Mouse (Mus musculus): ENCODE measurements around the gene Pkd1l2. TPM values are rescaled to one million over a fixed set of nuclear protein-coding genes. Genes with fewer than 3 reads are reported as not detected.

Pkd1l2 gene
- polyA plus RNA-seq, 1 experiment from 2014 or later: not detected

- Histone ChIP-seq H3K27ac (ENCODE audit: low read depth, low read length) (no peak overlapping the region), H3K9me3 (ENCODE audit: control insufficient read depth, low read length) (no peaks in the 10 kb centered on the region), H3K4me1 (replicated peaks; ENCODE audit: control insufficient read depth, insufficient read depth, low read length) (peaks cover 6% of the 10 kb centered on the region; the same call in 1 of the 2 replicates), H3K27me3 (ENCODE audit: control insufficient read depth, insufficient read depth, low read length) (no peaks in the 10 kb centered on the region), H3K4me3 (ENCODE audit: low read depth, low read length) (no peak overlapping the region), H3K9ac (ENCODE audit: low read length) (no peak overlapping the region), H3K4me2 (ENCODE audit: low read depth, low read length, severe bottlenecking) (peak overlapping the region; percentile 26; the same call in 1 of the 2 replicates), H3K36me3 (ENCODE audit: control insufficient read depth, insufficient read depth, low read length) (no peaks in the 10 kb centered on the region; the same call in 1 of the 2 replicates)
- DNase-seq (ENCODE audit: low spot score): peak; percentile 76
- 14% methylated on average over 4 of the region's 4 CpGs for WGBS
- no peak; the same call in 1 of the 2 replicates for ATAC-seq (replicated peaks; ENCODE audit: low FRiP score)
Measured at GRCm38 (mm10) chr8:116980117-116980516, 102.1 kb downstream of the Pkd1l2 start.

DNA sequence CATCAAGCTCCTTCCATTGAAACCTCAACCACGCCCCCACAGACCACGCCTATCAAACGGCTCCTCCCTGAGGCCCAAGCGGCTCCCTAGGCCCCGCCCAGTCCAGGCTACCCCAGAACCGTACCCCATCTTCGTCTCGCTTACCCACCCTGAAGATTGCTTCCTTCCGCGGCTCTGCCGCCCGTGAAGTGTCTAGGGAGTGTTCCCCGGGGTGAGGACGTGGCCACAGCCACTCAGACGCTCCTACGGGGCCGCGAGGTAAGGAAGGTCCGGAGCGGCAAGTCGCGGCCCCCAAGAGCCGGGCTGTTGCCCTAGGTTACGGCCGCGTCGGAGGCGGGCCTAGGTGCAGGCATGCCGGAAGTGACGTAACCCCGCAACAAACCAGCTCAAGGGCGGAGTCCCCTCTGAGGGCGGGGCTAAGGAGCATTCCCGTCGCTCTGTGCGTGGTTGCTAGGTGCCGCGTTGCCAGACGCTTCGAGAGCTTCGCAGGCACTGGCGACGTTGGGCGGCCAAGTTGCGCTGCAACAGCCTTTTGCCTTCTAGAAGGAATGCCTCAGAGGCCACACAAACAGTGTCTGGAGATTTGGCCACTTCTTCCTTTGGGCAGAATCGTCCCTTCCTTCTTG lies 103.5 kb downstream of the Pkd1l2 start, which contains the start of gene 1700030J22Rik:
Gene 1700030J22Rik, minus strand, starts transcription at position 329 of the 626 bp plus-strand sequence.
- H3K4me3 ChIP-seq (ENCODE audit: low read depth, low read length): peak within 1 kb of the TSS; percentile 78
- WGBS: under 1% methylated on average over 46 of the region's 46 CpGs
- no peaks in the 10 kb centered on the region for H3K27me3 ChIP-seq (ENCODE audit: control insufficient read depth, insufficient read depth, low read length)
- H3K9ac ChIP-seq (ENCODE audit: low read length): peak within 1 kb of the TSS; percentile 57; the same call in 1 of the 2 replicates
- peak; percentile 99 for DNase-seq (ENCODE audit: low spot score)
- no peaks in the 10 kb centered on the region for H3K9me3 ChIP-seq (ENCODE audit: control insufficient read depth, low read length)
- ATAC-seq (replicated peaks; ENCODE audit: low FRiP score): peak; percentile 99
- H3K36me3 ChIP-seq (ENCODE audit: control insufficient read depth, insufficient read depth, low read length): no peaks in the 10 kb centered on the region; the same call in 1 of the 2 replicates
- peak within 1 kb of the TSS; percentile 72 for H3K4me2 ChIP-seq (ENCODE audit: low read depth, low read length, severe bottlenecking)
- peaks cover 6% of the 10 kb centered on the region; the same call in 1 of the 2 replicates for H3K4me1 ChIP-seq (replicated peaks; ENCODE audit: control insufficient read depth, insufficient read depth, low read length)
- no peak within 1 kb of the TSS for H3K27ac ChIP-seq (ENCODE audit: low read depth, low read length)

DNA sequence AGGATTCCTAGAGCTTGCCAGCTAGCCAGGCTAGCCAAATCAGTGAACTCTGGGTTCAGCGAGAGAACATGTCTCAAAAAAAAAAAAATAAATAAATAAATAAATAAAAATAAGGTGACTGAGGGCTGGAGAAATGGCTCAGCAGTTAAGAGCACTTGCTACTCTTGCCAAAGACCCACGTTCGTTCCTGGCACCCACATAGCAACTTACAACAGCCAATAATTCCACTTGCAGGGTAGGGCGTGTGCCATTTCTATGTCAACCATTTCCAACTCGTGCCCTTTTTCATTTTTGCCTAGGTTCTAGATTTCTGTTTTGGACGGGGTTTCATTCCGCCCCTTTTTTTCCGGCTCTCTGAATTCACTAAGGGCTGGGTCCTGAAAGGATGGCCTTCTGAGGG lies 104.2 kb downstream of the Pkd1l2 start:
- ATAC-seq (replicated peaks; ENCODE audit: low FRiP score) (no peak), DNase-seq (ENCODE audit: low spot score) (no peak)
- Histone ChIP-seq H3K9ac (ENCODE audit: low read length) (peak overlapping the region; percentile 57; the same call in 1 of the 2 replicates), H3K27ac (ENCODE audit: low read depth, low read length) (no peak overlapping the region), H3K4me3 (ENCODE audit: low read depth, low read length) (peak overlapping the region; percentile 78), H3K4me1 (replicated peaks; ENCODE audit: control insufficient read depth, insufficient read depth, low read length) (peaks cover 6% of the 10 kb centered on the region; the same call in 1 of the 2 replicates), H3K4me2 (ENCODE audit: low read depth, low read length, severe bottlenecking) (peak overlapping the region; percentile 72), H3K9me3 (ENCODE audit: control insufficient read depth, low read length) (no peaks in the 10 kb centered on the region), H3K36me3 (ENCODE audit: control insufficient read depth, insufficient read depth, low read length) (no peaks in the 10 kb centered on the region), H3K27me3 (ENCODE audit: control insufficient read depth, insufficient read depth, low read length) (no peaks in the 10 kb centered on the region)
- WGBS: 37% methylated on average over 8 of the region's 8 CpGs

DNA sequence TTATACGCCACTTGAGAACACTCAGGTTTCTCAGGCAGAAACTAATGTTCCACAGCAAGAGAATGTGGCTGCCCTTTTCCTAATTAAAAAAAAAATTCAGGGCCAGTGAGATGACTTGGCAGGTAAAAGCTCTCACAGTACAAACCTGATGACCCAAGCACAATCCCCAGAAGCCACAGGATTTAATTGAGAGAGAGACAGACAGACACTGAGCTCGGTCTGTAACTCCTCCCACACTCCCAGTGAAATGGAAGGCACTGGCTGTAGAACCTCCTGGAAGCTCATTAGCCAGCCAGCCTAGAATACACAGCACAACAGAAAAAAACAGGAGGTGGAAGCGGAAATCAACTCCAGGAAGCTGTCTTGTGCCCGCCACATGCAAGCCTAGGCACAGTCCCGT lies 106.6 kb downstream of the Pkd1l2 start:
- no peaks in the 10 kb centered on the region for H3K27me3 ChIP-seq (ENCODE audit: control insufficient read depth, insufficient read depth, low read length)
- no peak overlapping the region for H3K9ac ChIP-seq (ENCODE audit: low read length)
- H3K36me3 ChIP-seq (ENCODE audit: control insufficient read depth, insufficient read depth, low read length): no peaks in the 10 kb centered on the region
- H3K4me3 ChIP-seq (ENCODE audit: low read depth, low read length): no peak overlapping the region
- H3K27ac ChIP-seq (ENCODE audit: low read depth, low read length): no peak overlapping the region
- ATAC-seq (replicated peaks; ENCODE audit: low FRiP score) (no peak), DNase-seq (ENCODE audit: low spot score) (no peak)
- WGBS: 64% methylated on average over 5 of the region's 5 CpGs
- no peak overlapping the region for H3K4me2 ChIP-seq (ENCODE audit: low read depth, low read length, severe bottlenecking)
- peaks cover 6% of the 10 kb centered on the region; the same call in 1 of the 2 replicates for H3K4me1 ChIP-seq (replicated peaks; ENCODE audit: control insufficient read depth, insufficient read depth, low read length)
- H3K9me3 ChIP-seq (ENCODE audit: control insufficient read depth, low read length): no peaks in the 10 kb centered on the region

DNA sequence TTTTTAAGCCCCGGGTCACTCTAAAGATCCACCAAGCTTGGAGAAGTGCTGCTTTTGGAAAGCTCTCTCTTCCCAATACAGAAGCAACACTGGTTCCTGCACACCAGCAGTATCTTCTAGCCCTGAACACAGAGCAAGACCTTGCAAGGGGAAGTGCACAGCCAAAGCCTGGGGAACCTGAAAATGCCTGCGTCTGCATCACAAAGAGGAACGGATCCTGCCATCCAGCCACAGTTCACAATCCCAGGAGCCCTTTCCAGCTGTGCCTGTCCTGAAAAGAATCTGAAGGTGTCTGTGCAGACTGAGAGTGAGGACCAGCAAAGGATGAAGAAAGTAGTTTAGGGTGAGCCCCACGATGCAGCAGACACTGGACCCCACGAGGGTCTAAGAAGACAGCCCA lies 107.2 kb downstream of the Pkd1l2 start:
- no peaks in the 10 kb centered on the region for H3K27me3 ChIP-seq (ENCODE audit: control insufficient read depth, insufficient read depth, low read length)
- H3K36me3 ChIP-seq (ENCODE audit: control insufficient read depth, insufficient read depth, low read length): no peaks in the 10 kb centered on the region
- H3K9me3 ChIP-seq (ENCODE audit: control insufficient read depth, low read length): no peaks in the 10 kb centered on the region
- H3K27ac ChIP-seq (ENCODE audit: low read depth, low read length): no peak overlapping the region
- ATAC-seq (replicated peaks; ENCODE audit: low FRiP score): no peak
- DNase-seq (ENCODE audit: low spot score): no peak
- no peak overlapping the region; the same call in 1 of the 2 replicates for H3K9ac ChIP-seq (ENCODE audit: low read length)
- H3K4me1 ChIP-seq (replicated peaks; ENCODE audit: control insufficient read depth, insufficient read depth, low read length): peaks cover 6% of the 10 kb centered on the region; the same call in 1 of the 2 replicates
- 25% methylated on average over 5 of the region's 5 CpGs for WGBS
- no peak overlapping the region for H3K4me2 ChIP-seq (ENCODE audit: low read depth, low read length, severe bottlenecking)
- H3K4me3 ChIP-seq (ENCODE audit: low read depth, low read length): no peak overlapping the region

DNA sequence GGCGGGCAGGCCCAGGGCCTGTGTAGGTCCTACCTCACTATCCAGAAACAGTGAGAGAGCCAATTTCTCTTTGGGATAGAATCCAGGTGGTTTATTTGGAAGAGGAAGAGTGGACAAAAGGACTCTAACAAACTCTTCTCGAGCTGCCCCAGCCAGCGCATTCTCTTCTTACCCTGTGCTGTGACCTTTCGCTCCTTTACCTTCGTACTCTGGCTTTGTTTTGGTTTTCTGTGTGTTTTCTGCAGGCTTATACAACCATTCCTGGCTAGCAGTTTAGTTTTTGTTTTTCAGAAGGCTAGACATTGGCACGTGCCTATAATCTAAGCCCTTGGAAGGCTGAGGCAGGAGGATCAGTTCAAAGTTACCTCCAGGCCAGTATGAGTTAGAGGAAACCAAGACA lies 112.7 kb downstream of the Pkd1l2 start:
- Histone ChIP-seq H3K27me3 (ENCODE audit: control insufficient read depth, insufficient read depth, low read length) (no peaks in the 10 kb centered on the region), H3K4me1 (replicated peaks; ENCODE audit: control insufficient read depth, insufficient read depth, low read length) (no peaks in the 10 kb centered on the region), H3K4me3 (ENCODE audit: low read depth, low read length) (no peak overlapping the region), H3K9me3 (ENCODE audit: control insufficient read depth, low read length) (no peaks in the 10 kb centered on the region), H3K36me3 (ENCODE audit: control insufficient read depth, insufficient read depth, low read length) (no peaks in the 10 kb centered on the region), H3K4me2 (ENCODE audit: low read depth, low read length, severe bottlenecking) (no peak overlapping the region), H3K9ac (ENCODE audit: low read length) (no peak overlapping the region), H3K27ac (ENCODE audit: low read depth, low read length) (no peak overlapping the region)
- 85% methylated on average over 6 of the region's 6 CpGs for WGBS
- ATAC-seq (replicated peaks; ENCODE audit: low FRiP score): no peak
- DNase-seq (ENCODE audit: low spot score): no peak

DNA sequence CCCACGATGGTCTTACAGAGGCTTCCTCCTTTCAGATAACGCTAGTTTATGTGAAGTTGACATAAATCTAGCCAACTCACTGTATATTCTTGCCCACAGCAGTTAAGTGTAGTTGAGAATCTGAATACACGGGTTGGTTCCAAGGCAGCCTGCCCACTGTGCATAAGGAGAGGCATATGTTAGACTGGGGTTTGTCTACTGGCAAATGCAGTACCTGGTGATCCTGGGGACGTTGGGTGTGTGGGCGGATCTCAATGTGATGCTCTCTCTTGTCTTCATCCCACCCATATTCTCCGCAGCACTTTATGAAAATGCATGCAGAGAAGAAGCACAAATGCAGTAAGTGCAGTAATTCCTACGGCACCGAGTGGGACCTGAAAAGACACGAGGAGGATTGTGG lies 127.8 kb downstream of the Pkd1l2 start:
- no peak overlapping the region for H3K4me2 ChIP-seq (ENCODE audit: low read depth, low read length, severe bottlenecking)
- no peaks in the 10 kb centered on the region for H3K27me3 ChIP-seq (ENCODE audit: control insufficient read depth, insufficient read depth, low read length)
- peaks cover 3% of the 10 kb centered on the region; the same call in 1 of the 2 replicates for H3K36me3 ChIP-seq (ENCODE audit: control insufficient read depth, insufficient read depth, low read length)
- 93% methylated on average over 9 of the region's 9 CpGs for WGBS
- H3K4me1 ChIP-seq (replicated peaks; ENCODE audit: control insufficient read depth, insufficient read depth, low read length): no peaks in the 10 kb centered on the region
- no peak overlapping the region for H3K9ac ChIP-seq (ENCODE audit: low read length)
- H3K9me3 ChIP-seq (ENCODE audit: control insufficient read depth, low read length): no peaks in the 10 kb centered on the region
- H3K4me3 ChIP-seq (ENCODE audit: low read depth, low read length): no peak overlapping the region
- ATAC-seq (replicated peaks; ENCODE audit: low FRiP score) (no peak), DNase-seq (ENCODE audit: low spot score) (no peak)
- H3K27ac ChIP-seq (ENCODE audit: low read depth, low read length): no peak overlapping the region

GRCm38 (mm10) chr8:116952428-116952827 lies 129.8 kb downstream of the Pkd1l2 start:
- Histone ChIP-seq H3K9ac (ENCODE audit: low read length) (no peak overlapping the region), H3K27me3 (ENCODE audit: control insufficient read depth, insufficient read depth, low read length) (no peaks in the 10 kb centered on the region), H3K4me2 (ENCODE audit: low read depth, low read length, severe bottlenecking) (no peak overlapping the region), H3K9me3 (ENCODE audit: control insufficient read depth, low read length) (no peaks in the 10 kb centered on the region), H3K27ac (ENCODE audit: low read depth, low read length) (no peak overlapping the region), H3K36me3 (ENCODE audit: control insufficient read depth, insufficient read depth, low read length) (peaks cover 3% of the 10 kb centered on the region; the same call in 1 of the 2 replicates), H3K4me3 (ENCODE audit: low read depth, low read length) (no peak overlapping the region), H3K4me1 (replicated peaks; ENCODE audit: control insufficient read depth, insufficient read depth, low read length) (no peaks in the 10 kb centered on the region)
- 95% methylated on average over 8 of the region's 8 CpGs for WGBS
- ATAC-seq (replicated peaks; ENCODE audit: low FRiP score) (no peak), DNase-seq (ENCODE audit: low spot score) (no peak)

- DNase-seq (ENCODE audit: low spot score): no peak
- Histone ChIP-seq H3K9ac (ENCODE audit: low read length) (no peak overlapping the region), H3K4me1 (replicated peaks; ENCODE audit: control insufficient read depth, insufficient read depth, low read length) (no peaks in the 10 kb centered on the region), H3K4me3 (ENCODE audit: low read depth, low read length) (no peak overlapping the region), H3K27me3 (ENCODE audit: control insufficient read depth, insufficient read depth, low read length) (no peaks in the 10 kb centered on the region), H3K36me3 (ENCODE audit: control insufficient read depth, insufficient read depth, low read length) (no peaks in the 10 kb centered on the region; the same call in 1 of the 2 replicates), H3K9me3 (ENCODE audit: control insufficient read depth, low read length) (no peaks in the 10 kb centered on the region), H3K4me2 (ENCODE audit: low read depth, low read length, severe bottlenecking) (no peak overlapping the region), H3K27ac (ENCODE audit: low read depth, low read length) (no peak overlapping the region)
- ATAC-seq (replicated peaks; ENCODE audit: low FRiP score): no peak
- 91% methylated on average over 2 of the region's 2 CpGs for WGBS
Measured at GRCm38 (mm10) chr8:116951778-116952177, 130.5 kb downstream of the Pkd1l2 start.
